Mouse (Mus musculus) left cerebral cortex, adult 18-20 months (tissue): ENCODE results near the gene Gprasp1. TPM values are rescaled to one million over a fixed set of nuclear protein-coding genes. Genes with fewer than 3 reads are reported as not detected.
A peak's percentile ranks its signal among the peaks of the same experiment; 100 is the strongest.
"Not testable (repeated sequence)": the region's sequence is repeated elsewhere in the genome, so short reads cannot be mapped to it uniquely, and the experiment has no call there.

ENCODE experiments used
- DNase-seq, 2 experiments: peaks; one replicate each; pipeline ENCODE4 v3.0.0; 2021 to 2022; ENCODE audit warnings: low spot score in 2 of 2, mixed read lengths in 1 of 2
- long read RNA-seq, 2 experiments: library from polyadenylated mRNA; stranded (forward); transcript quantifications; one replicate each; pipeline ENCODE4 v2.0.0; 2021
- total RNA-seq, 2 experiments: library from RNA; stranded (reverse); gene quantifications; 2 replicates each; pipeline ENCODE4 v1.2.3; 2021

Gene Gprasp1
- 100 to 1,000 TPM; 340 to 388 TPM for total RNA-seq
- long read RNA-seq, experiment 1, full-length matches to known transcripts, result 18 of 242 reads
- long read RNA-seq, experiment 1, partial matches to known transcripts, result 160 of 242 reads
- long read RNA-seq, experiment 1, other reads (novel, unspliced or antisense), result 64 of 242 reads
- long read RNA-seq, experiment 2, full-length matches to known transcripts, result 6 of 130 reads
- long read RNA-seq, experiment 2, partial matches to known transcripts, result 68 of 130 reads
- long read RNA-seq, experiment 2, other reads (novel, unspliced or antisense), result 56 of 130 reads

- peak; percentile 87 to 91 for DNase-seq
These were observed at the start of gene Gprasp1, which contains the start of gene Armcx5 for GRCm38 (mm10) chrX:135742304-135743055. Gprasp1 (plus strand) TSS chrX:135742733. Armcx5 (plus strand) TSS chrX:135742733.

GRCm38 (mm10) chrX:135693633-135694032 lies 48.9 kb upstream of the Gprasp1 start, which contains the start of gene Tcp11x2:
Tcp11x2 (minus strand) TSS chrX:135693790.
- no peak for DNase-seq

GRCm38 (mm10) chrX:135703111-135703510 lies 39.4 kb upstream of the Gprasp1 start:
- no peak for DNase-seq

- DNase-seq, result no peak
These were observed 38.2 kb upstream of the Gprasp1 start for GRCm38 (mm10) chrX:135704349-135704748.

- DNase-seq, result no peak
These were observed 29.7 kb upstream of the Gprasp1 start for GRCm38 (mm10) chrX:135712845-135713244.

GRCm38 (mm10) chrX:135725161-135725560 lies 17.4 kb upstream of the Gprasp1 start, which contains the start of gene Tmsb15a:
Tmsb15a (minus strand) TSS chrX:135725261.
- no peak for DNase-seq

- no peak for DNase-seq
These were observed 3.6 kb upstream of the Gprasp1 start for GRCm38 (mm10) chrX:135738730-135739520.

- DNase-seq, result peak in 1 of 2 experiments; percentile 5
These were observed 473 bp downstream of the Gprasp1 start for GRCm38 (mm10) chrX:135743056-135743355.

GRCm38 (mm10) chrX:135745376-135745775 lies 2.8 kb downstream of the Gprasp1 start:
- not testable (repeated sequence) for DNase-seq

- peak; percentile 71 to 76 for DNase-seq
These were observed 10.3 kb downstream of the Gprasp1 start for GRCm38 (mm10) chrX:135752832-135753231.

GRCm38 (mm10) chrX:135761707-135762106 lies 19.2 kb downstream of the Gprasp1 start:
- DNase-seq, result peak; percentile 13 to 30

- no peak for DNase-seq
These were observed 25.6 kb downstream of the Gprasp1 start for GRCm38 (mm10) chrX:135768043-135768548.

GRCm38 (mm10) chrX:135768565-135768964 lies 26.0 kb downstream of the Gprasp1 start:
- DNase-seq, result no peak

GRCm38 (mm10) chrX:135791536-135791935 lies 49.0 kb downstream of the Gprasp1 start:
- no peak for DNase-seq

- DNase-seq, result no peak
These were observed 49.8 kb downstream of the Gprasp1 start for GRCm38 (mm10) chrX:135792326-135792725.

- peak; percentile 53 to 57 for DNase-seq
These were observed 53.2 kb downstream of the Gprasp1 start for GRCm38 (mm10) chrX:135795591-135796304.

GRCm38 (mm10) chrX:135796305-135797211 lies 54.0 kb downstream of the Gprasp1 start:
- not testable (repeated sequence) for DNase-seq

GRCm38 (mm10) chrX:135797212-135797644 lies 54.7 kb downstream of the Gprasp1 start, which contains the start of gene Bhlhb9:
Bhlhb9 (plus strand) TSS chrX:135797594.
- DNase-seq, result peak; percentile 33 to 53

- DNase-seq, result no peak
These were observed 61.6 kb downstream of the Gprasp1 start for GRCm38 (mm10) chrX:135804149-135804548.
